Mouse (Mus musculus) 3T3-L1 (cell line): ENCODE measurements at regions not wholly inside any gene's neighbourhood (a gene's known extent, or its start where the extent isn't known, plus 50 kb on each side); places are given as distances from the start of the nearest gene placed in this dataset.
A peak's percentile ranks its signal among the peaks of the same experiment; 100 is the strongest.

Experiments used
- DNase-seq: peaks from one replicate; pipeline ENCODE4 v3.0.0-alpha.2; 2015; ENCODE audit warnings: low read depth, low spot score

DNA sequence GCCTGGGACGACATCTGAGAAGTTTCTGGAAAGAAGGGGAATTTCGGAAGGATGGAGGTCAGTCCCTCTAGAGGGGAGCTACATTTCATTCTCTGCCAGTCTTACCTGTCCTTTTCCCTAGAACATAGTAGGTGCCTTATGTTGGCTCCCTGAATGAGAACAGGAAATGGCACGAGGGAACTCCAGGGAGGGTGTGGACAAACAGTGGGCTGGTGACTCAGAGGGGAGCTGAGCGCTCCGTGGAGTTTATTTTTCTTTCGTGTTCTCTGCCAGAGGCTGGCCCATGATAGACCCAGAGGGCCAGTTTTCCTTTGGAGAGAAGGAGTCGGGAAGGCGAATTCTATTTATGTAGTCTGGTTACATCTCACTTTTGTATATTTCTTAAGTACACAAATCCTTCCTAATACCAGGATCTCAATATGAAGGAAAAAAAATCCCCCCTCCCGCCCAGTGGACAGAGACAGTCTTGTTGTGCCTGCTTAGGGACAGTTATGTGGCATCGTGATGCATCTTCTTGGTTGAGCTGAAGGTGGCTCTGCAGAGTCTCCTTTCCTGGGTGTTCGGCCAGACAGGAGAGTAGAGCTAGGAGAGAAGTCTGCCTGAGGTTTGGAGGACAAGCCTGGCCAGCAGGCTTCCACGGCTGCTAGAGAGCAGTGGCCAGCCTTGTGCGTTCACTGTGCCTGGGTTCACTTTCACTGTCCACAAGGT is 84.3 kb upstream of the Rbpj start:
- peak; percentile 88 for DNase-seq

DNA sequence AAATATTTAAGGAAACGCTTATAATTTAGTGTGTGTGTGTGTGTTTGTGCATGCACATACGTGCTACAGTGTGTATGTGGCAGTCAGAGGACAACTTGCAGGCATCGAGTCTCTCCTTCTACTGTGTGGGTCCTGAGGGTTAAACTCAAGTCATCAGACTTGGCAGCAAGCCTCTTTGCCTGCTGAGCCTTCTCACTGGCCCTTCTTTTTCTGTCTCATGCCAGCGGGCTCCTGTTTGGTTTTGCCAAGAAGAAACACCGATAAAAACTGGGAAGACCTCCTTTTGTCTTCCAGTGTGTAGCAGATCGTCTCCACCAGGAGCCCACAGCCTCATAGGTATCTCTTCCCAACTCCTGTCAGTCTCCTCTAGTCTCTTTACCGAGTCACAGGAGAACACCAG is 81.9 kb upstream of the Rbpj start:
- no peak for DNase-seq

DNA sequence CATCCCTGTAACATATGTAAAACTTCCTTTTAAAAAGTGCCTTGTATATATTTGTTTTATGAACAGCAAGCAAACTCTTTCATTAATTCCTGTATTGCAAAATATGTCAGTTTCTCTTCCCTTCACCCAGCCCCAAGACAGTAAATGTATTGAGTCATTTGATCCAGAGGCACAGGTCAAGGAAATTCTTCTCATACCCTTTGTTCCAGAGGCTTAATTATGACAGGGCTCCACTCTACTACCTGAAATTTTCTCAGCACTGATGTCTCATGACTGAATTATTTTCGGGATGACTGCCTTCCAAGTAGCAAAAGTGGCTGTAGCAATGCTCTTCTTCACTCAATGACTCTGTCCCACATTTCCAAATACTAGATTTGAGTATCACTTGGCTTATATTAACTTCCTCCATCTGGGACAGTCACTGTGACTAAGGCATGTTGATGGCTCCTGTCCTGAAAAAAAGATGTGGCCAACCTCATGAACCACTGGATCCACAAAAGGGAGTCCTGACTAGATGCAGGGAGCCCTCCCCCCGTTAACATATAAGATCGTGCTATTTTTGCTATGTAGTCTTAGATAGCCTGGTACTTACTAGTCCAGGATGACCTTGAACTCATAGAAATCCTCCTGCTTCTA is 80.3 kb upstream of the Rbpj start:
- DNase-seq = peak; percentile 64

DNA sequence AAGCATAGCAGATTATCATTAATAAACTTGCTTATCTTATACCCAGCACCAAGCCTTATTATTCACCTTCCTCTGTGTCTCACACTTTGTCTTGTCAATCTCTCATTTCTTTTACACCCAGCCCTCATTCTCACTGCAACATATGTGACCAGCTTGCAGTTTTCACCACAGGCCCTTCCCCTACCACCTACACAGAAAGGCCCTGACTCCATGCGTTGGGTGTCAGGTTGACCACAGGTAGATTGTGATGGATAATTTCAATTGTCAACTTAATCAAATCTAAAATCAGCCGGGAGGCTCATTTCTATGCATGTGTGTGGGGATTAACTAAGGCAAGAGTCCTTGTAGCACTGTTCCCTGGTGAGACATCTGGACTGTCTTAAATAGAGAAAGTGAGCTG is 72.4 kb upstream of the Rbpj start:
- no peak for DNase-seq

DNA sequence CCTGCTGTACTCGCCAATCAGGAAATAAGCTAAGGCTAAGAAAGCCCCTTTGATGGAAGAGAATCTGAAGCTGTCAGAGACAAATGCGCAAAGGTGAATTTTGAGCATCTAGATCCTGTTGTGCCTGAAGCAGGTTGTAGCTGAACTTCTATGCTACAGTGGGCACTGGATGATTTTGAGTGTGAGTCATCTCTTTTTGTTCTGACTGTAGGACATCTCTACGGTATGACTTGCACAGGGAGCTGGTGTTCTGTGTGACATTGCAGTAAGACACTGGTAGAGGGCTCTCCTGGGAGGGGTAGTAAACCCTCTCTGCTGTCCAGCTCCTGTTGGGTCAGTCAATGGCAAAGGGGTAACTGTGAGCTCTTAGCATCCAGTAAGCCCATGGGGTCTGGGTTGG is 71.4 kb upstream of the Rbpj start:
- DNase-seq = no peak

DNA sequence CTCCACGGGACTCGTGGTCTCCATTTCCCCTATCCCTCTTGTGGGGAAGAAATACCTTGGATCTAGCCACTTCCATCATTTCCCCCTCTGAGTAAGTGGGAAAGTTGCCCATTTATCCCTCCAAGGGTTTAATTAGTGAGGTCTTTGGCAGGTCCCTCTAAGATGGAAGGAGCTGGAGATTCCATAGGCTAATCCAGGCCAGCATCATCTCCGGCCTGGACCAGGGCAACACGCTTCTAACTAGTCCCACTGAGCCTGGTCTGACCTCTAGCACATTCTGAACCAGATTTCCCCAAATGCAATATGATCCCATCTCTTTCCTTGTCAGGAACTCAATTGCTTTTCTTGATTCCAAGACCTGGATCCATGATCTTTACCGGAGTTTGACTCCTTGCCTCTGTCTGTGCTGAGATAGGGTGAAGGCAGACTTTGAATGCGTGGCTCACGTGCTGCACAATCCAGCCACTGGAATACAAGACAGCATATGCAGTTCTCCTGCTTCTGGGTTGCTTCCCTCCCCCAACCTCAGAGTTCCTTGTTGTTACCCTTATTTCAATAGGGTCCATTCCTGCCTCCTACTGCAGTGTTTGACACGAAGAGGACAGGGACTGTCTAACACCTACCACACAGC is 67.4 kb upstream of the Rbpj start:
- DNase-seq = no peak

DNA sequence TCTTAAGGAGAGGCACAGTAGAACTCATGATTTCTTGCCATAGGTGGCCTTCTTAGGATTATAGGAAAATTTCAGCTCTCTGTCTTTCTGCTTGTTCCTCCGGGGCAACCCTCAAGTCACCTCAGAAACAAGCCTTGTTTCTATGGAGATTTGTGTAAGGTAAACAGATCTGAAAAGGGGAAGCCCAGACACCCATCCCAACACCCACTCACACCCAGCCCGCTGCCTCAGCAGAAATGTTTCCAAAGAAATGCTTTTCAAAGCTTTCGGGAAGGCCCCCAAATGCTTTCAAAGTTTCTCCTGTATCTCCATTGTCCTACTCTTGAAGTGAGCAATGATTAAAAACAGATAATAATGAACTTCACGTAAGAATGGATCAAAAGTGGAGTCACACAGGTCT is 64.9 kb upstream of the Rbpj start:
- no peak for DNase-seq

DNA sequence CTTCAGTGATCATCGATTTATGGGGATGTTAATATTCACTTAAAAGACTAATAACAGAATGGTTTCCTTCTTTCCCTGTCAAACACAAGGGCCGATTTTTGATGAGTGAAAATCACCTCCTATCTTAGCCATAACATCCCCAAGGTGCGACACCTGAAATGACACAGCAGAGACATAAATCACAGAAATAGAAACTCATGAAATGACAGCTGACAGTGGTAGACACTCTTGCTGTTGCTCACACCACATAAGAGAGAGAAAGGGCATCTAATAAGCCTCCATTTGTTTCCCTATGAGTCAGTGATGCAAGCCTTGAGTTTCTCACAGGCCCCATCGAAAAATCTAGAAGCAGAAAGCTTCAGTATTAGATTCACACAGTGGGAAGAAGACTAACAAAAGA is 63.9 kb upstream of the Rbpj start:
- no peak for DNase-seq

DNA sequence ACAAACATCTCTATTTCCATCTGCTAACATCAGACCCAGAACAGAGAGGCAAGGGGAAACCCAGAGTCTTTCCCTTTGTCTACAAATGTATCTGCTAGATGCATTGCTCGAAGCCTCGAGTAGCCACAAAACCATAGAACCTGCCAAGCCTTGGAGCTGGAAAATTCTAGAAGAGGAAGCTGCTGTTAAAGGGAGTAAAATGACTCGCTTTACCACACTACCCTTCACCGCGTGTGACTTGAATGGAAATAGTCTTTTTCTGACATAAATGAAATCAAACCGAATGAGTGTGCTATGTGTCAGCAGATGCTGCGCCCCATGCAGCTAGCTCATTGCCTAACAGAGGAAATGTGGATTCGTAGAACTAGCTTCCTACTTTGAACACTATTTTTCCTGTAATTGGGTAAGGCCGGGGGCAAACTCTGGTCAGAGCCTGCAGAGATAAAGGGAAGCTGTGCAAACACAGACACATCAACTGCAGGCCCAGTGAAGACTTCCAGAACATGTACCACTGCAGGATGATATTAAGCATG is 63.3 kb upstream of the Rbpj start:
- peak; percentile 76 for DNase-seq

DNA sequence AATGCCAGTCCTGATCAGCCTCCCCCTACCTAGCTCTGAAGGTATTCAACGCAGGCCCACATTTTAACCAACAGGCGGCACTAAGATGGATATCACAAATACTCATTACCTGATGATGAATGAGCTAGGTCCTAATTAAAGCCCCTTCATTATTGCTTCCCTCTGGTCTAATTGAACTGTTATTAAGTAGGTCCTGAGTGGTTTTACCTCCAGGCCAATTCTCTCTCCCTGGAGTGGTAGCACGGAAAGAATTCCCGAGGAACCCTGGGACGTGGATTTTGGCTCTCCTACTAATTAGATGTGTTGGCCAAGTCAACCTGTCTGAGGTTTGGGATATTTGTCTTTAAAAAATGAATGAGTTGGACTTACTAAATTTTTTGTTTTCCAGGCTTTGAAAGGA is 60.0 kb upstream of the Rbpj start:
- DNase-seq = no peak

DNA sequence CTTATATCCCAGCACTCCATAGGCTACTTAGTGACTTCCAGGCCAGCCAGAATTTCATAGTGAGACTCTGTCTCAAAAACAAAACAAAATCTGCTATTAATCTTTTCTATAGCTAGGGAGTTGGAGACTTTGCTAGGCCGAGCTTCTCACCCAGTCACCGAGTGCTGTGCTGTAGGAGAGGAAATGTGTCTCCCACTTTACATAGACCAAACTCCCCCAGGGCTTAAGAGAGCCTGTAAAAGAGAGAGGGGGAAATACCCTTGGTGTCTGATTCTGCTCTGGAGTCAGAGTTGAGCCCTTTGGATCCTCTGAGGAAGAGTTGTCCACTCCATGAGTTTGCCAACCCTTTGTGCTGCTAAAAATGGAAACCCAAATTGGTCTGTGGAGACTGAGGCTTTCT is 58.3 kb upstream of the Rbpj start:
- DNase-seq = no peak

DNA sequence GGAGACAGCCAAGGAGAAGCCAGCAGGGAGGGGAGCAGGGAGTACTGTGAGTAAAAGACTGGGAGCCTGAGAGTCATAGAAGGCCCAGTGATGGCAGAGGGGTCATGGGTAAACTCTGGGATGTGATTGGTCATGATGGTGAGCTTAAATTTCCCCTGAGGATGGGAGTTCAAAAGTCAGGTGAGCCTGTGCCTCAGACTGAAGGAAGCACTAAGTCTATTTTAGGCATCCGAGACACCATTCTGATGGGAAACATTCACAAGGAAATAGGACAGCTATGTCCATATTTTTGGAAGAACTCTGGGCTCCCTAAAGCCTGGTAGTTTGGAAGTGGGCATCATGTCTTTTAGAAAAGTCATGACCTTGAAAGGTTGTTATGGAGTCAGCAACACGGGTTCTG is 57.7 kb upstream of the Rbpj start:
- no peak for DNase-seq

DNA sequence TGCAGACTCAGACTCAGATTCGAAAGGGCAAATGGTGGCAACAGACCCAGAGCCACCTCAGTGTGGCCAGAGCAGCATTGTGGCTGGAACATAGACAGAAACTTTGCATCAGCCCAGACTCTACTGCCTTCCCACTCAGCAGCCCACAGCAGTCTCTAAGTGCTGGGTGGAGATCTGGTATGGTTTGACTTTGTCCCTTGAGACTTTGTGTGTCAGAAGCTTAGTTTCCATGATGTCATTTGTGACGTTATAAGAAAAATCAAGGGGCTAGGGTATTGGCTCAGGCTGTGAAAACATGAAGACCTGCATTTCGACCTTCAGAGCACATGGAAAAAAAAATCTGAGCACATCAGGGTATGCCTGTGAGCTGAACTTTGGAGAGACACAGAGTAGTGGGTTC is 56.2 kb upstream of the Rbpj start:
- DNase-seq = no peak

DNA sequence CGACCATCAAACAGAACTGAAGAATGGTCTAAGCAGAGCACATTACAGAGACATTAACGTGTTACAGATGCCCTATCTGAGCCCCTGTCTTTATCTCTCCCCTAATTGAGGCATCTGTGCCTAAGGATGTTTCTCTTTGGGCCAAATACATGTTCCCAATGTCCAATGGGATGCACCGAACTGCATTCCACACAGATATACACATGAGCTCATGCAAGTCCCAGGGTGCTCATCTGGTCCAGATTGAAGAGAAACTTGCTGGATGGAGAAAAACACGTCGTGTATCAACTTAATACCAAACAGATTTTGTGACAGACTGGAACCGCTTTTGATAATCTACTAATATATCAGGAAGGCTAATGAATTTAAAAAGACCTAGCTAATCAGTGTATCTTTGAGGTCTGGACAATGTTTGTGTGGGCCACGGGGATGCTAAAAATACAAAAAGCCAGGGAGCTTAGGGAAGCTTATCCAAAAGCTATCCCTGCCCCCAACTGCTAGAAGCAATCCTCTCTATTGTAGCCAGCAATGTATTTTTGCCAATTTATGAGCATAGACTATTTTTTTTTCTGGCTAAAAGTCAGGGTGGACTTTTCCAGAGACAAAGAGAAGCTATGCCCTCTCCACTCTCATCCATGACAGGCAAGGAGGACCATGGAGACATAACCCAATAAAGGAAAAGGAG is 53.4 kb upstream of the Rbpj start:
- no peak for DNase-seq

DNA sequence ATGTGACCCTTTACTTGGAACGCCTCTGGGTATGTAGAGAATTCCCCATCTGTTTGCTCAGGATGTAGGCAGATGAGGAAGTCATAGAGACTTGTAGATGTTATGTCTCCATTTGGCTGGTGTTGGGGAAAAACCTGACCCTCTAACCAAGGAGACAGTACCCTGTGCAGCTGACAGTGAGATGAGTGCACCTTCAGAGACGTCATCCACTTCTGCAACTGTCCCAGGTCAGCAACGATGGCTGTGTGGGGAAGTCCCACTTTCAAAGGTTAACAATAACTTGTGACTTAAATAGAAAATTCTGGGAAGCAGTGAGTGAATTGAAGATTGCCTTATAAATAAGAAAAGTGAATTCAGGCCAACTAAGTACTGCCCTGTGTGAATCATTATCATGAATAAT is 52.3 kb upstream of the Rbpj start:
- DNase-seq = no peak

DNA sequence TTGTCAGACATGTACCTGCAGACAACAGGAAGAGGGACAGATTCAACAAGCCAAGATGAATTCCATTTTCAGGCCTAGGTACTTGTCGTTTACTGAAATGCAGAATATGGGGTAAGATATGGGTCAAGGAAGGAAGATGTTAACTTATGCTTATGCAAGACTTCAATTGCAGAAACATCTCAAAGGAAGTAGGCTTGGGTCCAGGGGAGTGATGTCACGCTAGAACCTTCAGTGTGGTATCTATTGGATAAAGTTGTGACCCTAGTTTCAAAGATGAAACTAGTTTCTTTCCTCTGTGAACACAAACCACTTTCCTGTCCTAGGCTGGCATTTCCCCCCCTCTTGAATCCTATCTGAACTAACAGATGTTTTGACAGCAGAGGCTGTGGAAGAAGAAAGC is 50.5 kb upstream of the Rbpj start:
- DNase-seq = no peak
